Mouse (Mus musculus): Measurements from ENCODE around the gene Tcp10a. TPM values are rescaled to one million over a fixed set of nuclear protein-coding genes. Genes with fewer than 3 reads are reported as not detected.
A peak's percentile ranks its signal among the peaks of the same experiment; 100 is the strongest.
"Not testable (repeated sequence)": the region's sequence is repeated elsewhere in the genome, so short reads cannot be mapped to it uniquely, and the experiment has no call there.

The Tcp10a gene
- total RNA-seq, 2 experiments from 2014 or later = 0.47 TPM; not detected in 1

DNA sequence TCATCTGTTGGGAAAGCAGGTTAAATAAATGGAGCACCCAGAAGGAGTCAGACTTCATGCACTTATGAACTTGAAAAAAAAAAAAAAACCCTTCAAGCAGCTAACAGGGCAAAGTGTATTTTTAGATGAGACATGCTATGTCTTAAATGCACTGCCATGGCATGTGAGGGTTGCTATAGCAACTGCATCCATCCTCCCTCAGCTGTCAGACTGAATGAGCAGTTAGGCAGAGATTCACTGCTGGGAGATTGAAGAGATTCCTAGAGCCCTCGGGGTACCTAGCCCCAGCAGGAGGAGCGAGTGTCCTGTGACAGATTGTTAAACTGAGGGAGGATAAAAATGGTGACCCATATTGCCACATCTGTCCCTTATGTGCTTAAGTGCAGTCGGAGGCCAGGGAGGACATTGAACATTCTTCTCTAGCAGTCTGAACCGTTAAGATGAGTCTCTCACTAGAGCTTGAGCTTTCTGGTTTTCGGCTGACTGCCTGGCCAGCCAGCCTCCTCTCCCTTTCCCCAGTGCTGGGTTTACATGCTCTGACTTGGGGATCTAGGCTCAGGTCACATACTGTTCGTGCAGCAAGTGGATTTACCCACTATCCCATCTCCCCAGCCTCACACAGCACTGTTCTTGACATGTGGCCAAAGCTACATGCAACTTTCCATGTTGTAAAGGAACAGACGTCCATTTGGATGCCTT, 42.4 kb downstream of the Tcp10a start:
- not testable (repeated sequence) for DNase-seq (ENCODE audit: low spot score in 2 of 2)

GRCm38 (mm10) chr17:7369401-7369800, 45.0 kb downstream of the Tcp10a start:
- not testable (repeated sequence) for DNase-seq (ENCODE audit: low spot score in 2 of 2)

- DNase-seq (ENCODE audit: low spot score in 2 of 2) = not testable (repeated sequence)
These were observed 47.4 kb downstream of the Tcp10a start, which contains the start of gene Gm49630 for GRCm38 (mm10) chr17:7371879-7372278. Gene Gm49630, minus strand, starts transcription at chr17:7371979.

DNA sequence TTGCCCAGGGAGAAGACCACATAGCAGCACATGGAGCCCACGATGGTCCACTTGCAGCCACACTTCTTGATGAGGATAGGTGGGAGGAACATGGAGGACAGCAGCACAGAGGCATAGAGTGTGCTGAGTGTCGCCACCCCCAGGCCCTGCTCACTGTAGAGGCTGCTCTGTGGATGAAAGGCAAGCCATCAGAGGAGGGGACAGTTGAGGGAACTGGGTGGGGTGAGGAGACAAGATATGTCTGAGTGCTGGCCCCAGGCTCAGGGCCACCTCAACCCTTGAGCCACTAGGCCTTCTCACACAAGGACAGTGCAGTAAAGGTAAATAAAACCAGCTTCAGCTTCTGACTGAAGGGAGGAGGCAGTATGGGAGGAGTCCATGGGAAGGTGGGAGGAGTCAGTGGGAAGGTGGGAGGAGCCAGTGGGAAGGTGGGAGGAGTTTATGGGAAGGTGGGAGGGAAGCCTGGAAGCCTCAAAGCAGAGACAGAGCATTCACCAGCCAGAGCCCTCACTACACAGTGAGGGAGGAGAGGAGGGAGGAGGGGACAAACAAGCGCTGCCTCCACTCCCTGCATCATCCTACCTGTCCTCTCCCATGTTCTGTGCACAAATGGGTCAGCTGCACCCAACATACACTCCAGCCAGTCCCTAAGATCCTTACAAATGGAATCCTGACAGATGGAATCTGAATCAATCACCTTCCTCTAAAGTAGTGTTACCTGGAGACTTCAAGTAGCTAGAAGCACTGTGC, 52.7 kb downstream of the Tcp10a start:
- DNase-seq (ENCODE audit: low spot score in 2 of 2) = not testable (repeated sequence)

DNA sequence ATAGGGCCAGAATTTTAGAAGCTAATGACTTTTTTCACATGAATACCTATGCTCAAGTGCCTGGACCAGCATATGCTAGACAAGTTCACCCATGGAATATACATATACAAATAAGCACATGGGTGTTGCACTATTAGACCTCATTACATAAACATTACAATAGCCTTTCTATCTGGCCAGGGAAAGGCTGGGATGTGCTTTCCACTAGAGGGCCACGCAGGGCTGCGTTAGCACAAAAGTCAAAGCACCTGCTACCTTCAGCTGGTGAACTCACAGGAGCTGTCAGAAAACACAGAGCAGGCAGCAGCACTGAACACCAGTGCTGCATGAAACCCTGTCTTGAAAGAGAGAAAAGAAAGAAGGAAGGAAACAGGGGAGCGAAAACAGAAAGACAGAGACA, 53.5 kb downstream of the Tcp10a start:
- DNase-seq (ENCODE audit: low spot score in 2 of 2) = not testable (repeated sequence)

DNA sequence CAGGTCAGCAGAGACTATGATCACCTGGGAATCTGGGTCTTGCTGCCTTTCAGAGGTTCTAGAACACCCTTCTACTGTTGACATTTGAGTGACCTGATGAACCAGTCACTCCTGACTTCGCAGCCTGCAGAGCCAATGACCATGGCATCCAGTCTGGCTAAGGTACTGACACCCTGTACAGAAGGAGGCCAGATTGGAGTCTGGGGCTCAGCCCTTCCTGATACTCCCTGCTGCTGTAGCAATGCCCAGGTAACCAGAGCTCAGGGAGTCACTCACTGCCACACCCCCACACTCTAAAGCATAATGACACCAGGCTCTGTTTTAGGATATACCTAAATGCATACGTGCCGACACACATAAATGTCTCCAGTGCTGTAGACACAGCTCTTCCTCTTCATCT, 58.3 kb downstream of the Tcp10a start:
- not testable (repeated sequence) for DNase-seq (ENCODE audit: low spot score in 2 of 2)

- DNase-seq (ENCODE audit: low spot score in 2 of 2) = not testable (repeated sequence)
These were observed 59.0 kb downstream of the Tcp10a start for GRCm38 (mm10) chr17:7383167-7384143.

- DNase-seq (ENCODE audit: low spot score in 2 of 2) = not testable (repeated sequence)
These were observed 60.9 kb downstream of the Tcp10a start, which contains the start of gene Unc93a2 for GRCm38 (mm10) chr17:7385364-7385763. Gene Unc93a2, minus strand, starts transcription at chr17:7385464.

DNA sequence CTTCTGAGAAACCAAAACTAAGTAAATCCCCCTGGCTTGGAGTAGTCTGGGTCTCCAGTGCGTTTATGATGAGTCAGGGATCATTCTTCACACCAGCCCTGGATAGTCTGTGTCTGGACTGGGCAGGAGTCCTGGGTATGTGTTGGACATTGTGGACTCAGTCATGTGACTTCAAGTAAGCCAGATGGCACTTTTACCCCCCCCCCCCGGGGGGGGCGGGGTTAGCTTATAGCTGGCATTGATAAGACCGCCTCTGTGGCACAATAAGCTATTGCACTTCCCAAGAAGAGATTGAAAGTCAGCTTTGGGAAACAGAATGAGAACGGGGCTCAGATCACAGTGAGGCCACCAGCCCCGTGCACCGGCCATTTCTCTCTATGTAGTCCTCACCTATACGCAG, 61.6 kb downstream of the Tcp10a start:
- not testable (repeated sequence) for DNase-seq (ENCODE audit: low spot score in 2 of 2)

GRCm38 (mm10) chr17:7388341-7388957, 64.0 kb downstream of the Tcp10a start:
- DNase-seq (ENCODE audit: low spot score in 2 of 2) = not testable (repeated sequence)

DNA sequence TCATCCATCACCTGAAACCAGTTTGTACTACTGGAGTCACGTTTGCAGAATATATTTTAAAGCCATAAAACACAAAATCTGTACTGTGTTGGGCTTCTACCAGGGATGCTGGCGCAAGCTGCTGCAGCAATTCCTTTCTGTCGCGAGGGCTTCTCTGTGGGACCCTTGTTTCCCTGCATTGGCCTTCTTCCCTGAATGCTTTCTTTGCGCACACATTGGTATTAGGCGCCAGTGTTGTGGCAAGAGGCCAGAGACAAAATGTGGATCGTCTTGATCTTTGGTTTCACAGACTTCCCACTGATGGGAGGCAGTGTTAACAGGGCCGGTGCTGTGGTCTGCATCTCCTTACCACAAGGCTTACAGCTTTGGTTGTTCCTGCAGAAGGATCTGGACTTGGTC, 64.5 kb downstream of the Tcp10a start:
- DNase-seq (ENCODE audit: low spot score in 2 of 2) = peak in 1 of 2 experiments; percentile 25

GRCm38 (mm10) chr17:7389898-7390297, 65.5 kb downstream of the Tcp10a start:
- DNase-seq (ENCODE audit: low spot score in 2 of 2) = peak; percentile 32 to 58

DNA sequence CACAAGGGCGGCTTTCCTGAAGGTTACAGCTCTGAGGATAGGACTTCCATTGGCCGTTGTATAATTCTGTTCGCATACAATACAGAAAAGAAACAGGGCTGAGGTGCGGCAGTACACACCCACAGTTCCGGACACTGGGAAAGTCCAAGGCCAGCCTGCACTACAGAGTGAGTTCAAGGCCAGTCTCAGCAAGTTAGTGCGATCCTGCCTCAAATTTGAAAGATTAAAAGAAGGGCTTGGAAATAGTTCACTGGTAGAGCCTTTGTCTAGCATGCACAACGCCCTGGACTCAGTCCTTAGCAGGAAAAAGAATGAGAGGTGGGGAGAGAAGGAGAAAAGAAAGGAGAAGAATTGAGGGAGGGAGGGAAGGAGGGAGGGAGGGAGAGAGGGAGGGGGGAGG, 70.7 kb downstream of the Tcp10a start:
- DNase-seq (ENCODE audit: low spot score in 2 of 2) = not testable (repeated sequence)

Other genes with a start within 250 kb of the Tcp10a start
- gene Rps6ka2, start 154.5 kb upstream of the Tcp10a start, total RNA-seq (2021) = 10 to 100 TPM; 27.0 to 27.4 TPM
- not detected for gene Ttll2, start 28.1 kb downstream of the Tcp10a start, total RNA-seq (2021)
- not detected for gene Gm49630, start 47.3 kb downstream of the Tcp10a start, total RNA-seq (2021)
- gene Unc93a2, start 60.8 kb downstream of the Tcp10a start, total RNA-seq (2021) = under 1 TPM in 1 of 2 experiments, not detected in 1; 0.18 TPM